Mouse (Mus musculus) spleen, adult 10 weeks (tissue): ENCODE results near the gene Olfr218. TPM values are rescaled to one million over a fixed set of nuclear protein-coding genes. Genes with fewer than 3 reads are reported as not detected.

Experiments
- polyA plus RNA-seq: library from polyadenylated mRNA; stranded (reverse); fragments of 350-450 nt; fragmentation: Illumina TruSeq; extraction: RNeasy Lipid Tissue Mini Kit (QIAGEN cat#74804); gene quantifications from one replicate; pipeline ENCODE4 v1.2.3, GENCODE M21; 2015; ENCODE audit warnings: low replicate concordance; ENCODE audit not compliant: insufficient read depth

The Olfr218 gene
- not detected for polyA plus RNA-seq

DNA sequence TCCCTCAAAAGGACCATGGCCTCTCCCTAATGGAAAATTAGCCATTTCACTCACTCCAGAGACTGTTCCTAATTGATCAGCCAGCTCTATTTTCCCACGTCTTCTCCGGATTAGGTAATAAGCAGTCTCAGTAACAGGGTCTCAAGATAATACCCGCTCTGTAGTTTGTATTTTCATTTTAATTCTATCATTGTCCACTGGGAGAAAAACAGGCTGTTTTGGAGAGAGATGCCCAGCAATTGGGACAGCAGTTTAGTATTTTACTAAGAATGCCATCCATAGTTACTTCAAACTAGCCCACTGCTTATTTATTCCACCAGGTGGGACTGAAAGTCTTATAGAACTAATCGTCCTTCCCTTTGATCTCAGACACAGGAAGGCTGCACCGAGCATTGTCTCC, at the start of gene Olfr218:
Gene Olfr218, plus strand, starts transcription at position 301 of the 400 bp plus-strand sequence.

DNA sequence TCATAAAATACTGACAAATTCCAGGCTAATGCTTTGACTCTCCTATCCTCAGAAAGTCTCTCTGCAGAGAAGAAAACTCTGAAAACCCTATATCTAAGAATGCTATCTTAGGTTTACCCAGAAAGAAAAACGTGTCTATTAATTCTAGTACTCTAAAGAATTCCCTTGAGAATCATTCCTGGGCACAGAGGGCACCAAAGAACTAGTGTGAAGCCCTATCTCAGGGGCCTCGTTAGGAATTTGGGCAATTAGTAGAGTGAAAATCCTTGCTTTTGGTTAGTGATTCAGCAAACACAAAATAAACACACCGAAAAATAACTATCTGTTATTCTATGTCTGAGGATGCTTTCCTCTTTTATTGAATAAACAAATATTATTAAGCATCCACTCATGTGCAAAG, 7.1 kb upstream of the Olfr218 start, which contains the start of gene Olfr1406:
Gene Olfr1406, minus strand, starts transcription at position 101 of the 400 bp plus-strand sequence.

DNA sequence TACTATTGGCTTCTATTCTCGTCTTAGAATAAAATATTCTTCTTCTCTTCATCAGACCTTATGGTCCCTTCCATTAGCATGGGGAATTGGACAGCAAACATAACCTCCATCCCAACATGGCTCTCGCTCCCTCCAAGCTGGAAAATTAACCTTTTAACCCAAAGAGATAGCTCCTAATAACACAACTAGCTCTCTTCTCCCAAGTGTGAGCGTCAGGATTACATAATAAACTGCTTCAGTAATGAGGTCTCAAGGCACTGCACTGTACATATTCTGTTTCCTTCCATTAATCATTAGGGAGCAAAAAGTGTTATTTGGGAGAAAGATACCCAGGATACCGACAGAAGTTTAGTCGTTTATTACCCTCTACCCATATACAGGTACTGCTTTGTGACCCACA, 14.5 kb downstream of the Olfr218 start, which contains the start of gene Olfr1404:
Gene Olfr1404, plus strand, starts transcription at position 301 of the 400 bp plus-strand sequence.

DNA sequence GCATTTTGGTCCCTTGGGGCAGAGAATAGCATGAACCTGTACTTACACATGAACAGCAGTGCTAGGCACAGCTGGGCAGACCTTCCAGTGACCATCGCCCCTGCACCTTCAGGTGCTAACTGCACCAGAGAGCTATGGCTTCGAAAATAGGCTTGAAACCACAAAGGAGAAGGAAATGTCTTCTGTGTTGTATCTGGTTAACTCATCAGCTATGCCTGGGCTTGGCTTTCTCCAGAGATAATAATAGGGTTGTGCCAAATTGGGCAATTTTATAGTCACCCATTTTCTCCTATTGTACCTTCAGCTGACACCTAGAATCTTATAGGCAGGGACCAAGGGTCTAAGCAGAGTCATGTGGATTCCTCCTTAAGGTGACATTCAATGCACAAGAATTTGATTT, 29.5 kb downstream of the Olfr218 start, which contains the start of gene Fcer1a:
Gene Fcer1a, minus strand, starts transcription at position 134 of the 400 bp plus-strand sequence.

Other genes starting within 250 kb of the Olfr218 start
- not detected for gene Olfr16, start 247.4 kb upstream of the Olfr218 start, polyA plus RNA-seq
- gene Olfr1408, start 60.4 kb upstream of the Olfr218 start, polyA plus RNA-seq = not detected
- gene Olfr1406, start 7.2 kb upstream of the Olfr218 start, polyA plus RNA-seq = not detected
- not detected for gene Olfr1404, start 14.6 kb downstream of the Olfr218 start, polyA plus RNA-seq
- 1.0 TPM for gene Fcer1a, start 29.4 kb downstream of the Olfr218 start, polyA plus RNA-seq
- gene Olfr418, start 68.2 kb downstream of the Olfr218 start, polyA plus RNA-seq = not detected
- not detected for gene Mptx2, start 80.0 kb downstream of the Olfr218 start, polyA plus RNA-seq
- gene Ackr1, start 135.9 kb downstream of the Olfr218 start, polyA plus RNA-seq = 4.5 TPM
- gene Aim2, start 153.1 kb downstream of the Olfr218 start, polyA plus RNA-seq = 144 TPM
- 9.4 TPM for gene Cadm3, start 169.9 kb downstream of the Olfr218 start, polyA plus RNA-seq